Mouse (Mus musculus) limb, embryonic 14.5 days (tissue): ENCODE data around the gene Pramef8. TPM values are rescaled to one million over a fixed set of nuclear protein-coding genes. Genes with fewer than 3 reads are reported as not detected.

Source experiments
- ATAC-seq: fragments of 200-750 bp; cut with Nextera tagmentation; 2 replicates; pipeline ENCODE4 v1.8.0; 2017; ENCODE audit warnings: low read depth, moderate number of reproducible peaks, moderate TSS enrichment; ENCODE audit not compliant: low FRiP score
- DNase-seq: peaks from one replicate; pipeline ENCODE4 v3.0.0-alpha.2; 2015; ENCODE audit warnings: low spot score
- H3K27ac ChIP-seq: fragments of 300-500 bp; sonication (generic); replicated peaks from 2 replicates; pipeline ENCODE4 v1.5.1; 2014; ENCODE audit warnings: low read depth, mild to moderate bottlenecking, low read length, moderate library complexity, mixed read lengths
- H3K27me3 ChIP-seq: fragments of 300-500 bp; sonication (generic); 2 replicates; pipeline ENCODE4 v1.6.1; 2014; ENCODE audit warnings: low read length, mixed read lengths; ENCODE audit not compliant: control insufficient read depth, insufficient read depth
- H3K36me3 ChIP-seq: fragments of 300-500 bp; sonication (generic); 2 replicates; pipeline ENCODE4 v1.6.1; 2014; ENCODE audit warnings: mild to moderate bottlenecking, low read length, moderate library complexity, mixed read lengths; ENCODE audit not compliant: control insufficient read depth, insufficient read depth
- H3K4me1 ChIP-seq: fragments of 300-500 bp; sonication (generic); 2 replicates; pipeline ENCODE4 v1.6.1; 2014; ENCODE audit warnings: antibody characterized with exemption, low read length, mixed read lengths; ENCODE audit not compliant: control insufficient read depth, insufficient read depth
- H3K4me2 ChIP-seq: fragments of 300-500 bp; sonication (generic); replicated peaks from 2 replicates; pipeline ENCODE4 v1.6.1; 2014; ENCODE audit warnings: low read depth, mild to moderate bottlenecking, low read length, moderate library complexity; ENCODE audit not compliant: severe bottlenecking
- H3K4me3 ChIP-seq: fragments of 300-500 bp; sonication (generic); replicated peaks from 2 replicates; pipeline ENCODE4 v1.5.1; 2014; ENCODE audit warnings: low read length
- H3K9ac ChIP-seq: fragments of 300-500 bp; sonication (generic); 2 replicates; pipeline ENCODE4 v1.6.1; 2014; ENCODE audit warnings: mild to moderate bottlenecking, low read depth, low read length, moderate library complexity; ENCODE audit not compliant: severe bottlenecking
- H3K9me3 ChIP-seq: fragments of 300-500 bp; sonication (generic); 2 replicates; pipeline ENCODE4 v1.6.1; 2016; ENCODE audit warnings: low read length; ENCODE audit not compliant: control insufficient read depth
- POLR2A ChIP-seq: fragments of 200-500 bp; IDR thresholded peaks from 2 replicates; pipeline ENCODE4 v1.8.0; 2012; ENCODE audit warnings: inconsistent platforms, mild to moderate bottlenecking, moderate library complexity, borderline replicate concordance; ENCODE audit not compliant: insufficient read depth, insufficient read length; ENCODE audit errors: extremely low read depth
- WGBS: fragments of 180-500 bp; shearing (Covaris S2); extraction: QIAGEN DNeasy Blood & Tissue Kit; methylation state at CpG from one replicate; pipeline ENCODE4 v1.1.7; 2014; 5-methylcytosine and 5-hydroxymethylcytosine counted together
- polyA plus RNA-seq, 2 experiments: library from polyadenylated mRNA; depleted of rRNA in 1 of 2; stranded (reverse) in 1 of 2; unstranded in 1 of 2; fragments of >200 nt; fragmentation: Nextera tagmentation in 1 of 2; extraction: Ambion mirVana in 1 of 2; gene quantifications; 2 replicates each; pipeline versions ENCODE4 v1.2.1 to v1.2.3; 2012 to 2014

Gene Pramef8
- polyA plus RNA-seq, 2 experiments = 11.4 to 14.0 TPM

DNA sequence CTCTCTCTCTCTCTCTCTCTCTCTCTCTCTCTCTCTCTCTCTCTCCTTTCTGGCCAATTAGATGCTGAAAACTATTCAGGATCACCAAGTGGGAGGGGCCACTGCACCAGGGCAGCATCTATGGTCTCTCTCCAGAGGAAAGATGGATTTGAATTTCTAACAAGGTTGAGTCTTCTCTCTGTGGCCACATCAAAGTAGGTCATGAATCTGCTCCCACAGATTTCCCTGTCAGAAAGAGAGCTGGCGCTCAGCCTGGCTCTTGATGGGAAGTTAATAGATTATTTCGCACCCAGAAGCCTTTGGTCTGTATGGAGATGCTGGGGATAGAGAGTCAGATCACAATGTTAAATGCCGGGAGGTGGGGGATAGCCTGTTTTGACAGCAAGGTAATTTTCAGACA lies 30.1 kb upstream of the Pramef8 start:
- H3K9me3 ChIP-seq = no peaks in the 10 kb centered on the region
- WGBS = 69% methylated on average over 3 of the region's 3 CpGs

GRCm38 (mm10) chr4:143383646-143384045 lies 28.6 kb upstream of the Pramef8 start:
- Histone ChIP-seq H3K9ac (no peak overlapping the region), H3K27me3 (no peaks in the 10 kb centered on the region), H3K36me3 (no peaks in the 10 kb centered on the region), H3K9me3 (no peaks in the 10 kb centered on the region), H3K4me2 (no peak overlapping the region), H3K27ac (no peak overlapping the region), H3K4me3 (no peak overlapping the region), H3K4me1 (no peaks in the 10 kb centered on the region)
- ATAC-seq (no peak), DNase-seq (no peak)
- WGBS = 35% methylated on average over 4 of the region's 4 CpGs
- no peak for TF ChIP-seq POLR2A

More for the DNA sequence above, 30.1 kb upstream of the Pramef8 start:
- TF ChIP-seq POLR2A = no peak
- Histone ChIP-seq H3K27me3 (no peaks in the 10 kb centered on the region), H3K4me1 (no peaks in the 10 kb centered on the region), H3K27ac (no peak overlapping the region), H3K36me3 (no peaks in the 10 kb centered on the region), H3K9ac (no peak overlapping the region), H3K4me2 (no peak overlapping the region), H3K4me3 (no peak overlapping the region)
- DNase-seq = no peak
- ATAC-seq = no peak

DNA sequence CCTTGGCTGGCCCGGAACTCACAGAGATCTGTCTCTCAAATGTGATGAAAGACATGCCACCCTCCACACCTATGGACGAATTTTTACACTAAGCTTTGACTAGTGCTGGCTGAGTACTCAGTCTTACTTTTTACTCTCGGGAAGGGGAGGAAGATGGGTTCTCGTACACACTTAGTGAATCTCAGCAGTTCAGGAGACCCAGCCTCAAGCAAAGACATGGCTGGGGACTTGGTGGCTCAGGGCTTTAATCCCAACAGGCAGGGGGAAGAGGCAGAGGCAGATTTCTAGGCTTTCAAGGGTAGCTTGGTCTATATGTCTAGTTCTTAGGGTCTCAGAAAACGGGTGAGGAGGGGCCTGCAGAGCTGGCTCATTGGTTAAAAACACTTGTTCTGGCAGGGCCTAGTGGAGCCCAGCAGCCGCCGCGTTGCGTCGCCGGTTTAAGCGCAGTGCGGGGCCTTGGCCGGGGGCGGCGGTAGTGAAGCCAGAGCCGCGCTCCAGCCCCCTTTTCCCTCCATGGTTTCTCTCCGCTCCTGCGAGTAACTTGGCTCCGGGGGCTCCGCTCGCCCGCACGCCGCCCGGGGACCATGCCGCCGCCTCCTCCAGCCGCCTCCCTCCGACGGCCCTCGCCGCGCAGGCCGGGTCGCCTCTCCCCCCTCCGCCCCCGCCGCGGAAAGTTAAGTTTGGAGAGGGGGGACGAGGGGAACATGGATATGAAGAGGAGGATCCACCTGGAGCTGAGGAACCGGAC lies 23.1 kb upstream of the Pramef8 start:
- Histone ChIP-seq H3K4me1 (no peaks in the 10 kb centered on the region), H3K27me3 (no peaks in the 10 kb centered on the region), H3K9ac (peak overlapping the region; percentile 55), H3K4me3 (peak overlapping the region; percentile 37), H3K36me3 (no peaks in the 10 kb centered on the region), H3K9me3 (0 out of 2 replicates have a peak, but pooled peaks cover 4% of the 10 kb centered on the region), H3K27ac (no peak overlapping the region), H3K4me2 (peak overlapping the region; percentile 50)
- ATAC-seq (peak; percentile 88), DNase-seq (peak; percentile 71)
- 12% methylated on average over 27 of the region's 43 CpGs for WGBS
- TF ChIP-seq POLR2A = no peak

GRCm38 (mm10) chr4:143394181-143394580 lies 18.0 kb upstream of the Pramef8 start, which contains the start of gene Pramel1:
Gene Pramel1 (plus strand): TSS chr4:143394428.
- ATAC-seq (no peak), DNase-seq (no peak)
- TF ChIP-seq POLR2A = no peak
- no peaks in the 10 kb centered on the region for H3K4me1 ChIP-seq
- no peak within 1 kb of the TSS for H3K9ac ChIP-seq
- H3K27me3 ChIP-seq = no peaks in the 10 kb centered on the region
- WGBS = 80% methylated on average over 26 of the region's 26 CpGs
- 0 out of 2 replicates have a peak, but pooled peaks cover 5% of the 10 kb centered on the region for H3K9me3 ChIP-seq
- no peak within 1 kb of the TSS for H3K27ac ChIP-seq
- no peaks in the 10 kb centered on the region for H3K36me3 ChIP-seq
- no peak within 1 kb of the TSS for H3K4me2 ChIP-seq
- H3K4me3 ChIP-seq = no peak within 1 kb of the TSS

- Histone ChIP-seq H3K27ac (no peak overlapping the region; the same call in 1 of the 2 replicates), H3K9me3 (no peaks in the 10 kb centered on the region), H3K4me2 (peak overlapping the region; percentile 50), H3K27me3 (no peaks in the 10 kb centered on the region), H3K9ac (peak overlapping the region; percentile 69), H3K36me3 (peaks cover 21% of the 10 kb centered on the region), H3K4me1 (no peaks in the 10 kb centered on the region), H3K4me3 (peak overlapping the region; percentile 58)
- WGBS = 75% methylated on average over 5 of the region's 5 CpGs
- no peak for DNase-seq
- ATAC-seq = no peak
- no peak for TF ChIP-seq POLR2A
These were observed 534 bp upstream of the Pramef8 start for GRCm38 (mm10) chr4:143411566-143412218.
